9 mouse cellular contexts compared by ENCODE assay signal in genomic region chr6:127252000-127252721, GRCm38 (mm10).
DNase-seq lines count a peak whose midpoint lies in the region; ATAC-seq and TF ChIP-seq lines count a peak whose summit lies in the region.
"Had no signal": no experiment of that assay in that cellular context is flagged by ENCODE, and none has a peak within 500 bp of the region (broad histone marks: within the 10 kb centered on the region; RNA-seq: fewer than 3 reads in every experiment).

No protein-coding gene starts in this region.

- intact Hi-C loops in gastrocnemius, adult 2 months (cut with DNase I), result no loop called here

- H3K27me3 ChIP-seq in heart, embryonic 14.5 days (ENCODE audit: control insufficient read depth, insufficient read depth, low read length), result 0 out of 2 replicates have a peak, but pooled peaks cover 3% of the 10 kb centered on the region
- H3K27me3 ChIP-seq in forebrain, embryonic 16.5 days (replicated peaks; ENCODE audit: control insufficient read depth, insufficient read depth, low read length), result no peaks in the 10 kb centered on the region
- peaks cover 5% of the 10 kb centered on the region; the same call in 1 of the 2 replicates for H3K27me3 ChIP-seq in midbrain, embryonic 13.5 days
- H3K27me3 ChIP-seq in liver, postnatal 0 days (ENCODE audit: insufficient read depth, low read length), result no peaks in the 10 kb centered on the region

- H3K4me3 ChIP-seq in heart, embryonic 14.5 days (ENCODE audit: control insufficient read depth in 1 of 2, insufficient read depth in 1 of 2, low read depth in 1 of 2, low read length in 2 of 2), result no peak overlapping the region
- H3K4me3 ChIP-seq in forebrain, embryonic 16.5 days (replicated peaks; ENCODE audit: low read length), result no peak overlapping the region
- H3K4me3 ChIP-seq in midbrain, embryonic 13.5 days (replicated peaks), result no peak overlapping the region
- no peak overlapping the region for H3K4me3 ChIP-seq in liver, postnatal 0 days (ENCODE audit: low read depth, low read length)
- no peak overlapping the region for H3K4me3 ChIP-seq in gastrocnemius, adult 2 months

- H3K9ac ChIP-seq in heart, embryonic 14.5 days (ENCODE audit: low read length), result no peak overlapping the region
- H3K9ac ChIP-seq in forebrain, embryonic 16.5 days (replicated peaks; ENCODE audit: low read depth, low read length), result no peak overlapping the region
- H3K9ac ChIP-seq in midbrain, embryonic 13.5 days (replicated peaks), result no peak overlapping the region
- H3K9ac ChIP-seq in liver, postnatal 0 days (replicated peaks), result no peak overlapping the region

- H3K36me3 ChIP-seq in heart, embryonic 14.5 days (ENCODE audit: control insufficient read depth, insufficient read depth, low read length), result no peaks in the 10 kb centered on the region
- H3K36me3 ChIP-seq in forebrain, embryonic 16.5 days (ENCODE audit: control insufficient read depth, insufficient read depth), result no peaks in the 10 kb centered on the region
- no peaks in the 10 kb centered on the region for H3K36me3 ChIP-seq in midbrain, embryonic 13.5 days
- no peaks in the 10 kb centered on the region for H3K36me3 ChIP-seq in liver, postnatal 0 days (replicated peaks; ENCODE audit: insufficient read depth, low read length)

- H3K9me3 ChIP-seq in heart, embryonic 14.5 days (ENCODE audit: control insufficient read depth, low read length), result 0 out of 2 replicates have a peak, but pooled peaks cover 3% of the 10 kb centered on the region
- H3K9me3 ChIP-seq in forebrain, embryonic 16.5 days (ENCODE audit: control insufficient read depth, low read length), result no peaks in the 10 kb centered on the region
- H3K9me3 ChIP-seq in midbrain, embryonic 13.5 days, result no peaks in the 10 kb centered on the region
- H3K9me3 ChIP-seq in liver, postnatal 0 days (ENCODE audit: low read length), result no peaks in the 10 kb centered on the region

- no peak for ATAC-seq in heart, embryonic 14.5 days (ENCODE audit: insufficient number of reproducible peaks, insufficient read depth, low FRiP score, low read depth)
- ATAC-seq in forebrain, embryonic 16.5 days, result 0 out of 2 replicates have a peak, but pooled peaks have one; percentile 18
- ATAC-seq in midbrain, embryonic 13.5 days, result 0 out of 2 replicates have a peak, but pooled peaks have one; percentile 38
- no peak for ATAC-seq in liver, postnatal 0 days

- H3K4me1 ChIP-seq in heart, embryonic 14.5 days (ENCODE audit: control insufficient read depth in 2 of 2, insufficient read depth in 2 of 2, low read length in 2 of 2), result peaks cover 5 to 7% of the 10 kb centered on the region in 2 experiments
- H3K4me1 ChIP-seq in forebrain, embryonic 16.5 days (replicated peaks; ENCODE audit: control insufficient read depth, insufficient read depth, low read length), result peaks cover 11% of the 10 kb centered on the region
- H3K4me1 ChIP-seq in midbrain, embryonic 13.5 days (replicated peaks), result peaks cover 21% of the 10 kb centered on the region
- H3K4me1 ChIP-seq in liver, postnatal 0 days (ENCODE audit: insufficient read depth), result peaks cover 19% of the 10 kb centered on the region

- H3K27ac ChIP-seq in heart, embryonic 14.5 days (replicated peaks in 1 of 2; ENCODE audit: control insufficient read depth in 1 of 2, insufficient read depth in 1 of 2, low read depth in 2 of 2, low read length in 2 of 2), result no peak overlapping the region
- no peak overlapping the region for H3K27ac ChIP-seq in forebrain, embryonic 16.5 days (ENCODE audit: low read length)
- H3K27ac ChIP-seq in midbrain, embryonic 13.5 days, result no peak overlapping the region
- no peak overlapping the region for H3K27ac ChIP-seq in liver, postnatal 0 days (ENCODE audit: low read depth)
- no peak overlapping the region for H3K27ac ChIP-seq in gastrocnemius, adult 2 months

- 0 out of 2 replicates have a peak overlapping the region, but pooled peaks have one; percentile 6 for H3K4me2 ChIP-seq in heart, embryonic 14.5 days (ENCODE audit: low read length)
- H3K4me2 ChIP-seq in forebrain, embryonic 16.5 days (ENCODE audit: low read length), result no peak overlapping the region
- H3K4me2 ChIP-seq in midbrain, embryonic 13.5 days (replicated peaks), result peak overlapping the region; percentile 25
- no peak overlapping the region for H3K4me2 ChIP-seq in liver, postnatal 0 days (ENCODE audit: low read depth, low read length)

- no peak for DNase-seq in heart, adult 11 months
- DNase-seq in ZHBTc4 (ENCODE audit: low read depth, low spot score), result peak; percentile 49
- DNase-seq in liver, postnatal 0 days, result no peak
- no peak for DNase-seq in lung, postnatal 14 days
- DNase-seq in gastrocnemius, adult 2 months, result no peak
- DNase-seq: gastrocnemius, postnatal 14 days had no signal

- TF ChIP-seq CTCF in liver, postnatal 0 days (IDR thresholded peaks at IDR 0.05; ENCODE audit: low read depth), result no peak
- TF ChIP-seq CTCF in gastrocnemius, adult 2 months (IDR thresholded peaks at IDR 0.05), result no peak

- TF ChIP-seq EP300 in liver, postnatal 0 days (IDR thresholded peaks at IDR 0.05; ENCODE audit: low read depth), result no peak

- 15% methylated on average over 3 of the region's 3 CpGs for WGBS in heart, embryonic 14.5 days
- 4% methylated on average over 3 of the region's 3 CpGs for WGBS in forebrain, embryonic 16.5 days
- WGBS in midbrain, embryonic 13.5 days, result 7% methylated on average over 3 of the region's 3 CpGs
- 28% methylated on average over 3 of the region's 3 CpGs for WGBS in liver, postnatal 0 days (ENCODE audit: insufficient replicate concordance)

Comparison
In these comparisons a context has a peak if more than half of its experiments do, and no peak if none do; other contexts are left out.
1. ATAC-seq: peak in forebrain, embryonic 16.5 days (single experiment) and midbrain, embryonic 13.5 days (single experiment); none in heart, embryonic 14.5 days (single experiment) and liver, postnatal 0 days (single experiment).
2. H3K4me2 ChIP-seq: peak in heart, embryonic 14.5 days (single experiment) and midbrain, embryonic 13.5 days (single experiment); none in forebrain, embryonic 16.5 days (single experiment) and liver, postnatal 0 days (single experiment).